Mouse (Mus musculus) bone marrow macrophage, adult 2 months (primary cell): ENCODE results near the gene Chchd5.

Experiments
- CTCF ChIP-seq: IDR thresholded peaks from 2 replicates; pipeline ENCODE4 v1.5.1; 2012; ENCODE audit warnings: low read depth, mild to moderate bottlenecking, low read length, moderate library complexity
- POLR2A ChIP-seq: IDR thresholded peaks from 2 replicates; pipeline ENCODE4 v1.6.1; 2012; ENCODE audit warnings: mild to moderate bottlenecking, low read depth, low read length, borderline replicate concordance

GRCm38 (mm10) chr2:129139906-129140305 lies 10.4 kb downstream of the Chchd5 start:
- TF ChIP-seq POLR2A = no peak
- TF ChIP-seq CTCF = no peak
